In the genomic region with DNA sequence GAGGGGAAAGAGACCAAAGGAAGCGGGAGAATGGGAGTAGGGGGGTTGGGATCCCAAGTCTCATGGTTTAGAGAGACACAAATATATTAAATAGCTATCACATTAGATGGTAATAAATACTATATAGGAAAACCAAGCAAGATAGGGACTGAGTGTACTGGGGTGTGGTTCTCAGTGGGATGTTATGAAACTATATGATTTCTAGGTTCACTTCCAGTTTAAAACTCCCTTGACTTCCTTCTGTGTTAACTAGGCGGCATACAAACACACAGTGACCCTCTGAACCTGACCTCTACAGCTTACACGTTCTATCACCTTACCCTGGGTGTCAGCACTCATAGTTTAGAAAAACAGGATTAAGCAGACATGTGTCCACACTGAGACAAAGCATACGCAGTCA, we compare ENCODE assay signal across 14 mouse cellular contexts.
"Had no signal": no experiment of that assay in that cellular context is flagged by ENCODE, and none has a peak within 500 bp of the region (broad histone marks: within the 10 kb centered on the region; RNA-seq: fewer than 3 reads in every experiment).

No protein-coding gene starts in this region.

- H3K27me3 ChIP-seq: kidney, embryonic 15.5 days; limb, embryonic 12.5 days; limb, embryonic 15.5 days; liver, embryonic 12.5 days; liver, embryonic 15.5 days had no signal

- DNase-seq: kidney, adult 8-10 months; kidney, postnatal 10 days; kidney, postnatal 36 days; lung, adult 2 months; thymus, adult 2 months; thymus, postnatal 14 days; thymus, postnatal 4 days had no signal

- H3K9ac ChIP-seq: kidney, embryonic 15.5 days; limb, embryonic 12.5 days; limb, embryonic 15.5 days; liver, embryonic 12.5 days; liver, embryonic 15.5 days had no signal

- H3K9me3 ChIP-seq: kidney, embryonic 15.5 days; limb, embryonic 12.5 days; limb, embryonic 15.5 days; liver, embryonic 12.5 days; liver, embryonic 15.5 days had no signal

- H3K27ac ChIP-seq: limb, embryonic 15.5 days; liver, embryonic 12.5 days; liver, embryonic 15.5 days had no signal

- ATAC-seq: liver, embryonic 12.5 days had no signal

- H3K4me2 ChIP-seq: limb, embryonic 15.5 days; liver, embryonic 12.5 days; liver, embryonic 15.5 days; midbrain, embryonic 11.5 days had no signal

- H3K4me1 ChIP-seq: liver, embryonic 15.5 days had no signal

- H3K4me3 ChIP-seq: left cerebral cortex, adult 2 months; limb, embryonic 12.5 days; limb, embryonic 15.5 days; liver, embryonic 12.5 days; liver, embryonic 15.5 days had no signal

- H3K36me3 ChIP-seq: kidney, embryonic 15.5 days; limb, embryonic 12.5 days; limb, embryonic 15.5 days had no signal
